Mouse (Mus musculus) spleen, postnatal 4 days (tissue): ENCODE measurements around the gene Ifna1.

ENCODE experiments used
- DNase-seq, 2 experiments: peaks; one replicate each; pipeline ENCODE4 v3.0.0; 2022; ENCODE audit warnings: low spot score in 2 of 2

Ifna1 gene

GRCm38 (mm10) chr4:88872691-88873090 lies 22.8 kb downstream of the Ifna1 start:
- DNase-seq, result no peak

- no peak for DNase-seq
Observed at GRCm38 (mm10) chr4:88875435-88876095, 25.7 kb downstream of the Ifna1 start.

- no peak for DNase-seq
Observed at GRCm38 (mm10) chr4:88876520-88876919, 26.6 kb downstream of the Ifna1 start.

- DNase-seq, result no peak
Observed at GRCm38 (mm10) chr4:88878246-88878645, 28.4 kb downstream of the Ifna1 start.

GRCm38 (mm10) chr4:88878772-88879171 lies 28.9 kb downstream of the Ifna1 start:
- no peak for DNase-seq

GRCm38 (mm10) chr4:88880101-88880500 lies 30.2 kb downstream of the Ifna1 start, which contains the start of gene Ifne:
Gene Ifne, minus strand, starts transcription at chr4:88880201.
- no peak for DNase-seq

GRCm38 (mm10) chr4:88888236-88888635 lies 38.3 kb downstream of the Ifna1 start:
- no peak for DNase-seq

- no peak for DNase-seq
Observed at GRCm38 (mm10) chr4:88893201-88893754, 43.4 kb downstream of the Ifna1 start.
